Mouse (Mus musculus): ENCODE data around the gene Lactbl1.

Gene Lactbl1

GRCm38 (mm10) chr4:136685431-136685869 lies 63.0 kb downstream of the Lactbl1 start:
- no peak for DNase-seq

- DNase-seq: peak in 1 of 2 experiments; percentile 53
These were observed 65.7 kb downstream of the Lactbl1 start for GRCm38 (mm10) chr4:136688113-136688512.

All from cerebellum, postnatal 10 days (tissue).